Mouse (Mus musculus): ENCODE data around the gene Sdccag8. TPM values are rescaled to one million over a fixed set of nuclear protein-coding genes. Genes with fewer than 3 reads are reported as not detected.

Sdccag8 gene
- polyA plus RNA-seq, 1 experiment from 2014 or later: 10.4 TPM

DNA sequence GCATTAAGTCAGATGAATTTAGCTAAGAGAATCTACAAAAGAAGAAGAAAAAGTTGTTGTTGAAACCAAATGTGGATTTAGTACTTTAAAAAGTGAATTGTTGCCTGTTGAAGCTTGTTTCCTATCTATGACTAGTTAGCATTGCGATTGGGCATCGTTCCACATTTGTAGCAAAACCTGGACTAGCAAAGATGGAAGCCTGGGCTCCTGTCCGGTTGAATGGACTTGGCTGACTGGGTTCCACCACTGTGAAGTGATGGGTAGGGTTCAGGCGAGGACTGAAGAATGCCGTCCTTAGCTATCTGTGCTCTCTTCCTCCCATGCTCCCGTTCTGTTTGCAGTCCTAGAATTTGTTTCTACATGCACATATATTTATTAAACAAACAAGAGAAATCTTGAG is 89.3 kb downstream of the Sdccag8 start:
- H3K27ac ChIP-seq: no peak overlapping the region
- H3K4me1 ChIP-seq: no peaks in the 10 kb centered on the region
- no peaks in the 10 kb centered on the region for H3K36me3 ChIP-seq
- no peaks in the 10 kb centered on the region for H3K9me3 ChIP-seq
- H3K27me3 ChIP-seq (ENCODE audit: insufficient read depth, poor library complexity, severe bottlenecking): no peaks in the 10 kb centered on the region
- no peak overlapping the region for H3K4me3 ChIP-seq
- DNase-seq (ENCODE audit: low spot score): no peak
- 81% methylated on average over 6 of the region's 6 CpGs for WGBS

DNA sequence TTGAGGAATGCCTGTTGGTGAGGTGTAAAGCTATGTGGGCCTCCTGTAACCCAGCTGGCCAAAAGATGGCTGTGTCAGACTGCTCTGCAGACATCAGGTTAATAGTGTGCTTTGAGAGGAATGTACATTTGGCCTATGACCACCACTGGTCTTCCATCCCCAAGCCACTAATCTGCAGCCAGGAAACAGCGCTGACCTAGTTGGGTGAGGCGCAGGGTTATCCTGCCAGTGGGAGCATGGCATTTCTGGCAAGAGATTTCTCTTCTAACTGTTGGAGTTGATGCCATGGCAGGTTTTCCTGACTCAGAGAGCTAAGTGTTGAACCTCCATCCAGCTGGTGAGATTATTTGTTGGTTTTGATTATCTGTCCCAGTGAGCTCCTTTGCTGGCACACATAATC is 101.5 kb downstream of the Sdccag8 start:
- no peak overlapping the region for H3K4me3 ChIP-seq
- H3K4me1 ChIP-seq: no peaks in the 10 kb centered on the region
- H3K9me3 ChIP-seq: no peaks in the 10 kb centered on the region
- no peak overlapping the region for H3K27ac ChIP-seq
- H3K27me3 ChIP-seq (ENCODE audit: insufficient read depth, poor library complexity, severe bottlenecking): no peaks in the 10 kb centered on the region
- no peak for DNase-seq (ENCODE audit: low spot score)
- WGBS: 89% methylated on average over 2 of the region's 2 CpGs
- H3K36me3 ChIP-seq: peaks cover 5% of the 10 kb centered on the region

DNA sequence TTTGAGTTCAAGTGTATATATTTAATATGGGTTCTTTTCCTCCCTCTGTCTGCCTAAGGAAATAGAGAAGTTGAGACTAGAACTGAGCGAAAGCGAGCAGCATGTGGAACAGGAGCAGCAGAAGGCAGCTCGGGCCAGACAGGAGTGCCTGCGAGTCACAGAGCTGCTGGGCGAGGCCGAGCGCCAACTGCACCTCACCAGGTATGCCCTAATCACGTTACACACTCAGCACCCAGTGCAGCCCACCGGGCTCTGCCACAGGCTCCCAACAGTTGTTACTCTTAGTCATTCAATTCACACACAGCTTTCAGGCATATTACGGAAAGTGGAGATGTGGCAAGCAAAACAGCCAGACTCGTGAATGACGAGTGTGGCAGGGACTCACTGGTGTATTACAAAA is 105.0 kb downstream of the Sdccag8 start:
- 93% methylated on average over 12 of the region's 12 CpGs for WGBS
- H3K36me3 ChIP-seq: peaks cover 5% of the 10 kb centered on the region
- no peak for DNase-seq (ENCODE audit: low spot score)
- no peak overlapping the region for H3K27ac ChIP-seq
- no peaks in the 10 kb centered on the region for H3K4me1 ChIP-seq
- no peak overlapping the region for H3K4me3 ChIP-seq
- no peaks in the 10 kb centered on the region for H3K27me3 ChIP-seq (ENCODE audit: insufficient read depth, poor library complexity, severe bottlenecking)
- H3K9me3 ChIP-seq: no peaks in the 10 kb centered on the region

DNA sequence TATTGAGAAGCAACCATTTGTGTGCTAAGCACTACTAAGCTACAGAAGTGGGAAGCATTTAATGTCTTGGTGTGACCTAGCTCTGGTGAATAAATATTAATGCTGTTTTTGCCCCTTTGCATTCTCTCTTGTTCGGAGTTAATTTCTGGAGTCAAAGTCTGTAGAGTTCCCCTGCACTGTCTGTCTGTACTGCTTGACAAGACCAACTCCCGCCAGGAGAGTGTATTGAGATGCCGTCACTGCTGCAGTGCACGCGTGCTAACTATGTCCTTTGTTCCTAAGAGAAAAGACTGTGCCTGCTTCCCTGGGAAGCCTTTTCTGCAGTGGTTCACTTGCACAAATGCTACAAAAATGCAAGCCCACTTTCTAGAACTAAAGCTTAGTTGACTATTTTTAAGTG is 108.4 kb downstream of the Sdccag8 start:
- Histone ChIP-seq H3K9me3 (no peaks in the 10 kb centered on the region), H3K4me1 (no peaks in the 10 kb centered on the region), H3K36me3 (peaks cover 5% of the 10 kb centered on the region), H3K4me3 (no peak overlapping the region), H3K27me3 (ENCODE audit: insufficient read depth, poor library complexity, severe bottlenecking) (no peaks in the 10 kb centered on the region), H3K27ac (no peak overlapping the region)
- 90% methylated on average over 5 of the region's 5 CpGs for WGBS
- DNase-seq (ENCODE audit: low spot score): no peak

DNA sequence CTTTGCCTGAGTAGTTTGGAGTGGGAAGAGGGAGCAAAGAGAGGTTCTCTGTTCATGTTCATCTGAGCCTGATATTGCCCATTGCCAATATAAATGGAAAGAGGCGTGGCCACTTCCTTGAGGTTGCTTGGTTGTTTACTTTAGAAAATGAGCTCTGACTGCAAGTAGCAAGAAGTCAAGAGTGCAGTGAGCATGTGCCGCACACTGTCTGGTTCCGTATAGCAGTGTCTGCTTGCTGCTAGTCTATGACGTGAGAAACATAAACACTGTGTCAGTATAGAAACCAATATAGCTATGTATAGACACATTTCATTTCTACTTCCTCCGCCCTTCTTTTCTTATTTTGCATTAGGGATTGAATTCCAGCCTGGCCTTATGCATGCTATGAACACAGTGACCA is 111.5 kb downstream of the Sdccag8 start:
- no peaks in the 10 kb centered on the region for H3K4me1 ChIP-seq
- WGBS: 84% methylated on average over 5 of the region's 5 CpGs
- DNase-seq (ENCODE audit: low spot score): no peak
- no peak overlapping the region for H3K4me3 ChIP-seq
- no peaks in the 10 kb centered on the region for H3K27me3 ChIP-seq (ENCODE audit: insufficient read depth, poor library complexity, severe bottlenecking)
- H3K9me3 ChIP-seq: no peaks in the 10 kb centered on the region
- H3K27ac ChIP-seq: no peak overlapping the region
- H3K36me3 ChIP-seq: no peaks in the 10 kb centered on the region

DNA sequence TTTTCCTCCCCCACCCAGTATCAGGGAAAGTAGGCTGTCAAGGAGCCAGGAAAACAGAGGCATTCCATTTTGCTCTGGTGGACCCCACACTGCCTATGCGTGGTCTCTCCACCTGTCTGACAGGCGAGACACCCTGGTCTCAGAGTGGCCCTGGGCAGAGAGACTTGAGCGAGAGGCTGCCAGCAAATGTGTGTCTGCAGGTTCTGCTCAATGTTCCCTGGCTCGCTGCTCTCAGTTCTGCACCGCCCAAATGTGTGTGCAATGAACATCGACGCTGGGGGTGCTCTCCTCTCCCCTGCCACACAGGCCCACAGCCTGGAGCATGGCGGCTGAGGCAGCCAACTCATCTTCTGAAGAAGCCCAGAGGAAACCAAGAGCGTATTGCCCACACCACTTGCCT is 112.9 kb downstream of the Sdccag8 start:
- Histone ChIP-seq H3K27me3 (ENCODE audit: insufficient read depth, poor library complexity, severe bottlenecking) (no peaks in the 10 kb centered on the region), H3K27ac (no peak overlapping the region), H3K9me3 (no peaks in the 10 kb centered on the region), H3K4me3 (no peak overlapping the region), H3K4me1 (no peaks in the 10 kb centered on the region), H3K36me3 (no peaks in the 10 kb centered on the region)
- WGBS: 87% methylated on average over 9 of the region's 9 CpGs
- no peak for DNase-seq (ENCODE audit: low spot score)

DNA sequence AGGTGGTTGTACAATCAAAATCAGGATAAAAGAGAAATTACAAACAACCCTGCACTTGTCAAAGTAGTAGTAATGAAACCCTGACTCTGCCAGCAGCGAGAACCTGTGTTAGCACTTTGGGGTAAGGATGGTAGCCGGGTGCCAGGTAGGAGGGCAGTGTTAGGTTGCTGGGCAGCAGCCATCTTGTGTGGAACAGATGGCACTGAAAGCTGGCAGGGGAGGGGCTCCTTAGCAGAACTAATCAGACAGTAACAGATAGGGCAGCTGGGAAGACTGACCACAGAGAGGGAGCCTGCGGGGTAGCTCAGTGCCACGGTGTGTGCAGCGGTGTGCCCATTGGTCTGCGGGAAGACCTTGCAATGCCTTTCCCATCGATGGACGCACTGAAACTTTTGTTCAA is 115.2 kb downstream of the Sdccag8 start:
- Histone ChIP-seq H3K27ac (no peak overlapping the region), H3K36me3 (no peaks in the 10 kb centered on the region), H3K4me3 (no peak overlapping the region), H3K27me3 (ENCODE audit: insufficient read depth, poor library complexity, severe bottlenecking) (no peaks in the 10 kb centered on the region), H3K4me1 (peaks cover 8% of the 10 kb centered on the region; the same call in 1 of the 2 replicates), H3K9me3 (no peaks in the 10 kb centered on the region)
- WGBS: 92% methylated on average over 8 of the region's 8 CpGs
- DNase-seq (ENCODE audit: low spot score): no peak

DNA sequence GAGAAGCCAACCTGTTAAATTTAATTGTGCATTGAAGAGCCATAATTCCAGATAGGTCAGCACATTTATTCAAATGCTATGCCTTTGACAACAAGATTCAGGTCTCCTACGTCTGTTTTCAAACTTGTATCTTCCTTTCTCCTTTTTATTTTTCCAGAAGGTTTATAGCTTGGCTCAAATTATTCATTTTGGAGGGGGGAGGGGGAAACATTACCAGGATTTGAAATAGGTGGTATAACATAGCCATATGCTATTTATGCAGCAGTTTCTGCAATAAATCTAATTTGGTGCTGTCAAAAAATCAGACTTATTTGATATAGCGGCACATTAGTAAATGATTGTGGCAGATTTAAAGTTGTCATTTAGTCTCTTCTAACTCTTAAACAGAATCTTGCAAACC is 116.1 kb downstream of the Sdccag8 start:
- H3K4me3 ChIP-seq: no peak overlapping the region
- DNase-seq (ENCODE audit: low spot score): no peak
- no peaks in the 10 kb centered on the region for H3K9me3 ChIP-seq
- H3K36me3 ChIP-seq: no peaks in the 10 kb centered on the region
- no peaks in the 10 kb centered on the region for H3K27me3 ChIP-seq (ENCODE audit: insufficient read depth, poor library complexity, severe bottlenecking)
- H3K27ac ChIP-seq: no peak overlapping the region
- WGBS: 85% methylated on average over 2 of the region's 2 CpGs
- peaks cover 8% of the 10 kb centered on the region; the same call in 1 of the 2 replicates for H3K4me1 ChIP-seq

DNA sequence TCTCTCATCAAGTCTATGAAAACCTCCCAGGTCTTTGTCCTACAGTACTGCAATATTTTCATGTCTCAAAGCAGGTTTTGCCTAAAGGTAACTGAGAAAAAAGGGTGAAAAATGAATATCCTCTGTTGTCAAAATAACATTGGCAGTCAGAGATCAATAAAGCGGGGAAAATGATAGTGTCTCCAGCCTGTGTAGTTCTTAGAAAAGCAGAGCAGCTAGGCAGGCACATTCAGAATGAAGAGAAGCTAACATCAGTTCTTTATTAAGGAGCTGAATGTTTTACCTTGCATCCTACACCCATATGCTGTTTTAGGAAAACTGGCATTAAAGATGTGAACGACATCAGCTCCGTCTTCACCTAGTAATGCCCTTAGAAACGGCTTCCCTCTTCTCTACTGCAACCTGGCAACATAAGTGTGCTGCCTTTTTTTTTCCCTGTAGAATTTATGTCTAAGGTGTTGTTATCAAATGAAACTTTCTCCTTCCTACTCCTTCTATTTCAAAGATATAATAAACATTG is 116.6 kb downstream of the Sdccag8 start:
- H3K27me3 ChIP-seq (ENCODE audit: insufficient read depth, poor library complexity, severe bottlenecking): no peaks in the 10 kb centered on the region
- 82% methylated on average over 4 of the region's 4 CpGs for WGBS
- H3K4me1 ChIP-seq: peaks cover 8% of the 10 kb centered on the region
- no peak overlapping the region for H3K4me3 ChIP-seq
- no peak for DNase-seq (ENCODE audit: low spot score)
- H3K27ac ChIP-seq: no peak overlapping the region
- H3K36me3 ChIP-seq: no peaks in the 10 kb centered on the region
- H3K9me3 ChIP-seq: no peaks in the 10 kb centered on the region

DNA sequence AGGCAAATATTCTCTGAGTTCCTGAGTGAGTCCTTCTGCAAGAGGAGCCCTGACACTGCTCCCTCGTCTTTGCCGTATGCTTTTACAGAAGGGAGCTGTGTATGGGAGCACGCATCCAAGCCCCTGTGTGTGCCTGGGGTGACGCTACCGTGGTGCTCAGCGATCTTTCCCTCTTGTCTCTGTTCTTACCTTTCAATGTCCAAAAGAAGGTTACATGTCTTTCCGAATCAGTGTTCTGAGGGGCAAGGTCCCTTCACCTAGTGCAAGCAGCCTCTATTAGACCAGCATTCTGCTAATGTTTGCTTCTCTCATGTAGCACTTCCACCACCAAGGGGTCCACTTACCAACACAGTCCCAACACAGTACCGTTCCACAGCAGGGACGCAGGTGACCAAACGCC is 117.1 kb downstream of the Sdccag8 start:
- DNase-seq (ENCODE audit: low spot score): no peak
- WGBS: 87% methylated on average over 10 of the region's 10 CpGs
- peaks cover 12% of the 10 kb centered on the region for H3K4me1 ChIP-seq

DNA sequence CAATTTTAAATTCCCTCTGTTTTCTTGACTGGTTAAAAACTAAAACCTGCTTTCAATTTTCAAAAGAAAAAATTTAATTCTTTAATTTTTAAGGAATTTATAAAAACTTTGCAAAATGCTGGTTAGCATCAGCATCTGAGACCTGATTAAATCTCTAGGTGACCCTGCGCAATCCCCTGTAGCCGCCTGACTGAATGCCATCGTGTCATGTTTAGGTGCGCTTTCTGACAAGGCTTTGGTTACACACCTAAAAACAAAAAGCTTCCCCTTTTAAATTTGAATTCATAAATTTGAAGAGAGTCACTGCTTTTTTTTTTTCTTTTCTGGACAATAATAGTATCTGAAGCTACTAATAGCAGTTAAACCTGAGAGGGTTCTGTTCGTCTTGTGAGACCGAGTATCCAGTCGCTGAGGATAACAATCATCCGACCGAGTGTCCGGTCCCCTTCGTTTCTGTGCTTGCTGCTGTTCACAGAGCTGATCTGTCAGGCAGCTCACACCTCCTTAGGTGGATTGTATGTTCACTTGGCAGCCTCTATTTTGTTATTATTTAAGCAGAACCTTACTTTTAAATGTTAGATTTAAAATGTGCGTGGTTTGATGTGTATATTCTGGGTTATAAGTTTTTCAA is 118.0 kb downstream of the Sdccag8 start:
- no peak for DNase-seq (ENCODE audit: low spot score)
- 87% methylated on average over 12 of the region's 12 CpGs for WGBS
- H3K4me1 ChIP-seq: peaks cover 12% of the 10 kb centered on the region
- no peaks in the 10 kb centered on the region for H3K27me3 ChIP-seq (ENCODE audit: insufficient read depth, poor library complexity, severe bottlenecking)
- H3K9me3 ChIP-seq: no peaks in the 10 kb centered on the region
- H3K27ac ChIP-seq: no peak overlapping the region
- no peaks in the 10 kb centered on the region for H3K36me3 ChIP-seq
- no peak overlapping the region for H3K4me3 ChIP-seq

More for the DNA sequence above, 117.1 kb downstream of the Sdccag8 start:
- no peaks in the 10 kb centered on the region for H3K36me3 ChIP-seq
- H3K27ac ChIP-seq: no peak overlapping the region
- no peaks in the 10 kb centered on the region for H3K27me3 ChIP-seq (ENCODE audit: insufficient read depth, poor library complexity, severe bottlenecking)
- no peak overlapping the region for H3K4me3 ChIP-seq
- no peaks in the 10 kb centered on the region for H3K9me3 ChIP-seq

DNA sequence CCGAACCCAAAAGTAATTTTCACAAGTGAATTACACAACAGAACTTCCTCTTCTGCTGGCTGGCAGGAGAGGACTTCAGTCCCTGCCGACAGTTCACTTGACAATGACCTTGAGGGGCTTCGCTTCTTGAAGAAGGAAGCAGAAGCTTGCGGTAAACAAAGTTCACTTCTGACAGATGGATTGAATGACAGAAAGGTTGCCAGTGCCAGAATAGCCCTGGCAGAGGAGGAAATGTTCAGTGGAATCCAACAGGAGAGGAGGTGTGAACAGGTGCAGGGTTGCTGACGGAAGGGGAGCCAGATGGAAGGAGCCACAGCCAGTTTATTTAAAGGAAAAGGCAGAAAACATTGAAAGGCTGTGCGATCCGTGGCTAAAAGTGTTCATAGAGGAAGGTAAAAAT is 118.9 kb downstream of the Sdccag8 start:
- H3K4me1 ChIP-seq: peaks cover 12% of the 10 kb centered on the region
- H3K36me3 ChIP-seq: no peaks in the 10 kb centered on the region
- H3K4me3 ChIP-seq: no peak overlapping the region
- DNase-seq (ENCODE audit: low spot score): no peak
- 57% methylated on average over 7 of the region's 7 CpGs for WGBS
- no peaks in the 10 kb centered on the region for H3K9me3 ChIP-seq
- no peaks in the 10 kb centered on the region for H3K27me3 ChIP-seq (ENCODE audit: insufficient read depth, poor library complexity, severe bottlenecking)
- no peak overlapping the region for H3K27ac ChIP-seq

DNA sequence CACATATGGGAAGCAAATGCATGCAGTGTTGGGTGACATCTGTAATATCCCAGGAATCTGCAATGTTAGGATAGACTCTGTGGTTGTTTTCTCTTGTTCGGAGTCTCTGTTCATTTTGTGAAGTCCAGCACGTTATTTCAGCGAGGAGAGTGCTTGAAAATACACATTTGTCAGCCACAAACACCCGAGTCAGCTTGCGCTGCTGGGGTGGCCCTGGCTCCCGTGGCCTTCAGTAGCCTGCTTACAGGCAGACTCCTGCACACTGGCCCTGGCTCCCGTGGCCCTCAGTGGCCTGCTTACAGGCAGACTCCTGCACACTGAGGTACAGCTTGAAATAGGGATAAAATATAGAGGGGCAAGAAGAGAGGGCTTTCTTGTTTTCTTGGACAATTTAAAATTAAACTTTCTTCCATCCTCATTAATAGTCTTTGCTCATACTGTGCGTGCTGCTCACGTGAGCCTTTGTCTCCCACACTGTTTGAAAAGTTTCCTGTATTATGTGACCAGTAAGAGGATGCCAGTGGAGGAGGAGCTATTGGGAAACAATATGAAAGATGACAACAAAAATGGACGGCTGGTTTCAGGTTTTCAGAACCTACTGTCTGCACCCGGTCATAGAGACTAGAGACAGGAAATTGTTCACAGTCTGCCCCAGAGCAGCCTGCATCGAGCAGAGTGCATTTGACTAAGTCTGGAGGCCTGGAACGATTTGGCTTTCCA is 119.7 kb downstream of the Sdccag8 start:
- WGBS: 77% methylated on average over 13 of the region's 13 CpGs
- H3K27ac ChIP-seq: no peak overlapping the region

More for the DNA sequence above, 119.7 kb downstream of the Sdccag8 start:
- Histone ChIP-seq H3K9me3 (no peaks in the 10 kb centered on the region), H3K36me3 (no peaks in the 10 kb centered on the region), H3K4me3 (no peak overlapping the region), H3K27me3 (ENCODE audit: insufficient read depth, poor library complexity, severe bottlenecking) (no peaks in the 10 kb centered on the region), H3K4me1 (peaks cover 12% of the 10 kb centered on the region)
- DNase-seq (ENCODE audit: low spot score): no peak
